Mouse (Mus musculus) liver, adult 2 months (tissue): ENCODE data around the gene Tnfaip8l1. TPM values are rescaled to one million over a fixed set of nuclear protein-coding genes. Genes with fewer than 3 reads are reported as not detected.
A peak's percentile ranks its signal among the peaks of the same experiment; 100 is the strongest.

Experiments used
- DNase-seq: peaks from one replicate; pipeline ENCODE4 v3.0.0-alpha.2; 2011; ENCODE audit warnings: low read depth, low spot score; ENCODE audit errors: extremely low read depth
- H3K27ac ChIP-seq: fragments of 200-500 bp; replicated peaks from 2 replicates; pipeline ENCODE4 v1.5.1; 2012; ENCODE audit warnings: low read depth, mild to moderate bottlenecking, control low read depth, inconsistent platforms, low read length; ENCODE audit not compliant: insufficient read depth
- H3K27me3 ChIP-seq: fragments of 200-500 bp; 2 replicates; pipeline ENCODE4 v1.6.1; 2012; ENCODE audit warnings: mild to moderate bottlenecking, moderate library complexity, low read length, inconsistent platforms; ENCODE audit not compliant: control insufficient read depth, insufficient read depth
- H3K36me3 ChIP-seq: fragments of 200-500 bp; 2 replicates; pipeline ENCODE4 v1.6.1; 2012; ENCODE audit warnings: low read length, inconsistent platforms; ENCODE audit not compliant: control insufficient read depth, insufficient read depth
- H3K4me1 ChIP-seq: fragments of 200-500 bp; 2 replicates; pipeline ENCODE4 v1.6.1; 2011; ENCODE audit warnings: low read length; ENCODE audit not compliant: control insufficient read depth, insufficient read depth
- H3K4me3 ChIP-seq: fragments of 200-500 bp; 2 replicates; pipeline ENCODE4 v1.5.1; 2011; ENCODE audit warnings: low read depth, mild to moderate bottlenecking, control low read depth, low read length, moderate library complexity; ENCODE audit not compliant: insufficient read depth
- H3K79me2 ChIP-seq: fragments of 200-500 bp; 2 replicates; pipeline ENCODE4 v1.6.1; 2012; ENCODE audit warnings: inconsistent platforms, mild to moderate bottlenecking, low read length, moderate library complexity; ENCODE audit not compliant: control insufficient read depth, insufficient read depth
- H3K9ac ChIP-seq: fragments of 200-500 bp; 2 replicates; pipeline ENCODE4 v1.6.1; 2012; ENCODE audit warnings: low read depth, mild to moderate bottlenecking, control low read depth, inconsistent platforms, low read length
- CTCF ChIP-seq: fragments of 200-500 bp; IDR thresholded peaks from 2 replicates; pipeline ENCODE4 v1.5.1; 2011; ENCODE audit warnings: low read depth, low read length, control low read depth
- POLR2A ChIP-seq: fragments of 200-500 bp; IDR thresholded peaks from 2 replicates; pipeline ENCODE4 v1.6.1; 2011; ENCODE audit warnings: low read length, control low read depth; ENCODE audit not compliant: insufficient read depth; ENCODE audit errors: extremely low read depth
- WGBS: fragments of 180-500 bp; shearing (Covaris S2); methylation state at CpG from one replicate; pipeline ENCODE4 v1.1.7; 2018; 5-methylcytosine and 5-hydroxymethylcytosine counted together
- polyA plus RNA-seq: library from polyadenylated mRNA; depleted of rRNA; stranded (reverse); fragments of >200 nt; gene quantifications from 2 replicates; pipeline ENCODE4 v1.2.3, GENCODE M21; 2012
- total RNA-seq: library from RNA; depleted of rRNA; stranded (reverse); fragments of >200 nt; gene quantifications from 2 replicates; pipeline ENCODE4 v1.2.3, GENCODE M21; 2014

The Tnfaip8l1 gene
- total and polyA plus RNA-seq, 2 experiments: 20.9 to 21.8 TPM

GRCm38 (mm10) chr17:56148280-56148679 is 14.0 kb upstream of the Tnfaip8l1 start:
- TF ChIP-seq CTCF: no peak
- no peak for TF ChIP-seq POLR2A
- peaks cover 10% of the 10 kb centered on the region for H3K27me3 ChIP-seq
- no peak overlapping the region for H3K9ac ChIP-seq
- H3K79me2 ChIP-seq: no peaks in the 10 kb centered on the region
- no peak overlapping the region for H3K27ac ChIP-seq
- H3K36me3 ChIP-seq: no peaks in the 10 kb centered on the region
- H3K4me3 ChIP-seq: no peak overlapping the region
- no peak for DNase-seq
- 40% methylated on average over 9 of the region's 9 CpGs for WGBS
- no peaks in the 10 kb centered on the region for H3K4me1 ChIP-seq

DNA sequence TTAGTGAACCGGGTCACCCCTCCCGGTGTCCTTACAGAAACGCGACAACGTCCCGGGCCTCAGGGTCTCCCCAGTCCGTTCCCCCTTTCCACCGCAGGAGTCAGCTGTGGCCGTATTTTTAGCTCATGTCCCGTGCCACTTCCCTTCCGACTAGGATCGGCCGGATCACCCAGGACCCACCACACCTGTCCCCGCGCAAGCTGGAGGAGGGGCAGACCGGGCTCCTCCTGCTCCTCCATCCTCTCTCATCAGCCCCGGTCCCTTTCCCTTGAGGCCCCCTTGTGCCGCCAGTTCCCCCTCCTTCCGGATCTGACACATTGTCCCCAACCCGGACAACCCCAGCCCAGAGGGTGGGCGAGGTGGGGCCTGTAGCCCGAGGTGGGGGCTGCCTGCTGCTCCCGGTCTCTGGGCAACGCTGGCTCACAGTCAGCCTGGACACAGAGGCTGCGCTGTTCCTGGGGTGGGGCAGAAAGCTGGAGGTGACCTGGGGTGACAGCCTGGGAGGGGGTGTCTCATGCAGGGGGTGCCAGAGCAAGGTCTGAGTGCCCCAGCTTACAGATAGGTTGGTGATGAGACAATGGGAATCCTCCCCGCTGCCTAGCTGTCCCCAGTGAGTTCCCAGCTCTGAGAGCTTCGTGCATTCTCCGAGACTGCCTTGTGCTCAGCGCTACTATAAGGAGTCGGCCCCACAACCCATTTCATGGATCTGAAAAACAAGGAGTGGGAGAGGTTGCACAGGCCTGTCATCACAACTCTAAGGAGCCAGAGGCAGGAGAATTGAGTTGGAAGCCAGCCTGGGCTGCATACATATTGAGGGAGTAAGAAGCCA is 13.3 kb upstream of the Tnfaip8l1 start:
- H3K27ac ChIP-seq: no peak overlapping the region
- no peak overlapping the region for H3K4me3 ChIP-seq
- WGBS: 12% methylated on average over 29 of the region's 30 CpGs
- H3K36me3 ChIP-seq: no peaks in the 10 kb centered on the region
- no peak overlapping the region for H3K9ac ChIP-seq
- TF ChIP-seq CTCF (no peak), POLR2A (no peak)
- no peak for DNase-seq
- no peaks in the 10 kb centered on the region for H3K79me2 ChIP-seq
- peaks cover 2% of the 10 kb centered on the region; the same call in 1 of the 2 replicates for H3K4me1 ChIP-seq
- H3K27me3 ChIP-seq: peaks cover 10% of the 10 kb centered on the region

GRCm38 (mm10) chr17:56149897-56150296 is 12.4 kb upstream of the Tnfaip8l1 start:
- Histone ChIP-seq H3K27ac (no peak overlapping the region), H3K4me1 (peaks cover 2% of the 10 kb centered on the region; the same call in 1 of the 2 replicates), H3K27me3 (peaks cover 10% of the 10 kb centered on the region), H3K9ac (no peak overlapping the region), H3K79me2 (no peaks in the 10 kb centered on the region), H3K4me3 (no peak overlapping the region), H3K36me3 (no peaks in the 10 kb centered on the region)
- no peak for TF ChIP-seq CTCF
- WGBS: 69% methylated on average over 2 of the region's 2 CpGs
- no peak for DNase-seq

- DNase-seq: peak; percentile 78
- H3K79me2 ChIP-seq: no peaks in the 10 kb centered on the region
- no peak overlapping the region for H3K4me3 ChIP-seq
- peaks cover 2% of the 10 kb centered on the region; the same call in 1 of the 2 replicates for H3K4me1 ChIP-seq
- H3K27me3 ChIP-seq: peaks cover 5% of the 10 kb centered on the region
- H3K9ac ChIP-seq: no peak overlapping the region
- H3K36me3 ChIP-seq: no peaks in the 10 kb centered on the region
- 22% methylated on average over 9 of the region's 9 CpGs for WGBS
- TF ChIP-seq POLR2A (no peak), CTCF (no peak)
- H3K27ac ChIP-seq: no peak overlapping the region
Observed at GRCm38 (mm10) chr17:56153643-56154042, 8.6 kb upstream of the Tnfaip8l1 start.

- Histone ChIP-seq H3K27me3 (no peaks in the 10 kb centered on the region), H3K9ac (no peak overlapping the region), H3K27ac (no peak overlapping the region), H3K36me3 (no peaks in the 10 kb centered on the region), H3K79me2 (no peaks in the 10 kb centered on the region; the same call in 1 of the 2 replicates), H3K4me1 (peaks cover 8% of the 10 kb centered on the region; the same call in 1 of the 2 replicates), H3K4me3 (no peak overlapping the region)
- TF ChIP-seq CTCF: peak; percentile 98
- no peak for TF ChIP-seq POLR2A
- peak; percentile 53 for DNase-seq
- WGBS: 3% methylated on average over 9 of the region's 9 CpGs
Observed at GRCm38 (mm10) chr17:56159729-56160128, 2.5 kb upstream of the Tnfaip8l1 start.

GRCm38 (mm10) chr17:56163523-56164102 is 1.3 kb downstream of the Tnfaip8l1 start:
- Histone ChIP-seq H3K4me1 (peaks cover 26% of the 10 kb centered on the region), H3K27ac (peak overlapping the region; percentile 97), H3K4me3 (peak overlapping the region; percentile 60), H3K36me3 (no peaks in the 10 kb centered on the region), H3K9ac (peak overlapping the region; percentile 76), H3K79me2 (peaks cover 14% of the 10 kb centered on the region), H3K27me3 (no peaks in the 10 kb centered on the region)
- WGBS: 17% methylated on average over 6 of the region's 6 CpGs
- TF ChIP-seq CTCF: no peak
- DNase-seq: peak; percentile 95
